Comparison of ENCODE assay signal across 19 mouse cellular contexts in the genomic region with DNA sequence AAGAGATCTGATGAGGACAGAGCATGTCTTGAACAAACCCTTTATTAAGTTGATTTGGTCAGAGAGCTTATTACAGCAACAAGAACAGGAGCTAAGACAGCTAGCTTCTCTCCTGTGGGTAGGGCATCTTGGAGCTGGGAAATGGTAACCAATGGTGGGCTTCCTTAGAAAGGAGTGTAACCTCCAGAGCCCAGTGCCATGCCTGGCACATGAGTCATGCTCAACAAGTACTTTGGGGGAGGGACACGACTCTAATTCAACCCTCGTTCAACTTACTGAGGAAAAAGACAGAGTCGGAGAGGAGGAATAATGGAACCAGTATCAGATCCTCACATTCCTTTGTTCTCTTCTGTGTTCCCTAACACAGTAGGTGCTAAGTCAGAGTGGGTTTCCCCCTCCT. TPM values are rescaled to one million over a fixed set of nuclear protein-coding genes. Genes with fewer than 3 reads are reported as not detected.
"Had no signal": no experiment of that assay in that cellular context is flagged by ENCODE, and none has a peak within 500 bp of the region (broad histone marks: within the 10 kb centered on the region; RNA-seq: fewer than 3 reads in every experiment).

No protein-coding gene starts in this region.

- H3K4me3 ChIP-seq: lung, embryonic 15.5 days; midbrain, embryonic 10.5 days; midbrain, embryonic 12.5 days; neural tube, embryonic 12.5 days; stomach, embryonic 15.5 days had no signal

- H3K4me2 ChIP-seq: lung, embryonic 15.5 days; midbrain, embryonic 12.5 days; neural tube, embryonic 12.5 days; stomach, embryonic 15.5 days had no signal

- H3K9ac ChIP-seq: liver, embryonic 14.5 days; lung, embryonic 15.5 days; midbrain, embryonic 12.5 days; neural tube, embryonic 12.5 days; stomach, embryonic 15.5 days had no signal

- ATAC-seq: midbrain, embryonic 16.5 days had no signal

- H3K36me3 ChIP-seq: lung, embryonic 15.5 days; midbrain, embryonic 10.5 days; midbrain, embryonic 12.5 days; neural tube, embryonic 12.5 days; stomach, embryonic 15.5 days had no signal

- H3K27me3 ChIP-seq: lung, embryonic 15.5 days; neural tube, embryonic 12.5 days; stomach, embryonic 15.5 days had no signal

- H3K27ac ChIP-seq: liver, embryonic 14.5 days; lung, embryonic 15.5 days; midbrain, embryonic 10.5 days; midbrain, embryonic 12.5 days; neural tube, embryonic 12.5 days; stomach, embryonic 15.5 days; stomach, postnatal 0 days had no signal

- H3K4me1 ChIP-seq: neural tube, embryonic 12.5 days had no signal

- H3K9me3 ChIP-seq: lung, embryonic 15.5 days; midbrain, embryonic 10.5 days; midbrain, embryonic 12.5 days; neural tube, embryonic 12.5 days; stomach, embryonic 15.5 days had no signal

- DNase-seq: lung, adult 2 months; lung, postnatal 10 days; lung, postnatal 4 days; midbrain, embryonic 14.5 days; right cerebral cortex, postnatal 14 days; thymus, postnatal 25 days; thymus, postnatal 4 days had no signal

RNA-seq across cellular contexts. Expression of gene G0s2, which starts 46.7 kb away (rescaled TPM):
- total RNA-seq: megakaryocyte-erythroid progenitor cell, adult 5-6 weeks had no signal

RNA-seq across cellular contexts. Expression of gene Camk1g, which starts 50.4 kb away (rescaled TPM):
- total RNA-seq: megakaryocyte, adult 5-6 weeks; megakaryocyte-erythroid progenitor cell, adult 5-6 weeks; neutrophil, adult 5-6 weeks had no signal

RNA-seq across cellular contexts. Expression of gene Hsd11b1, which starts 55.8 kb away (rescaled TPM):
- total RNA-seq: megakaryocyte-erythroid progenitor cell, adult 5-6 weeks had no signal
- polyA plus RNA-seq: midbrain, embryonic 12.5 days; neural tube, embryonic 12.5 days; neural tube, embryonic 14.5 days had no signal
